Mouse (Mus musculus): ENCODE data around the gene Azin2.

Gene Azin2

DNA sequence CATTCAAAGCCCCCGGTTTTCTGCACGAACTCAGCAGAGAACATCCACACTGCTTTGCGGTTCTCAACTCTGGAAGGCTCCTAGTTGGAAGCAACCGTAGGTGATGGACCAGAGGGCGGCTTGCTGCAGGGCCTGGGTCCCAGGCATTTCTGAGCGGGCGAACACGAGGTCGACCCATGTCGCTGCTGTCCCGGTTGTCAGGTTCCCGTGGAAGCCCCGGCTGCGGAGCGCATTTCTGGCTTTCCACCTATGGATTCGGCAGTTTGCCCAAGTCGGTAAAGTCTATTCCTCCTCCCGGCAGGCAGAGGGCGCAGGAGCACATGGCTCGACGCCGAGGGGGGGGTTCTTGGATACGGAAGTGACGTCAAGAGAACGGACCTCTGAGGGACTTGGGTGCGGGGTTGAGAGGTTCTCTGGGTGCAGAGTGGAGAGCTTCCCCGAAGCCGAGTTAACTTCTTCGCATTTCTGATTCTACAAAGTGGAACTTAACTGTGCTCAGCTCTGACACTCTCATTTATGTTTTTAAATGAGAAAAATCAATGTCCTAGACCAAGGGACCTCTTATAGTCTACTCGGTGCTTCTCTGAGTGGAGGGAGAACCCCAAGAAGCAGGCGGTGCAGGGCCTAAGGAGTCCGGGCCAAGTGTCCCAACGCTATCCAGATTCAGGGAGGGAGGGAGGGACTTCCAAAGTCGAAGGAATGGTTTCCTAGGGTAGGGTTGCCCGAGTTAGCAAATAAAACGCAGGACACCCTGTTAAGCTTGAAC, 37.2 kb downstream of the Azin2 start:
- DNase-seq = peak; percentile 62

DNA sequence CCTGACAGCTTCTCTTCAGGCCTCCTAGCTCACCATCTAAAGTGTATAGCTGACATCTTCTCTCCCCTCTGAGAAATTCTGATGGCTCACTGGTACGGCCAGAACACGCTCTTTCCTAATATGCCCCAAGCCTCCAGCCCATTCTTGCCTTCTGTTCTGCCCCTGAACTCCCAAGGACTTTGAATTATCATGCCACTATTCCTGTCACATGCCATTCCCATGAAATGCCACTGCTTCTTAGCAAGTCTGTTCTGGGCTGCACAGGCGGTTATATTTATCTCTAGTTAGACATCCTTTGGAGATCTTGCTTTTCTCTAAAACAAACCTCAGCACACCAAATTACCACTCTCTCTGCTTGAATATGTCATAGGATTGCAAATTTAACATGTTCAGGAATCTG, 38.6 kb downstream of the Azin2 start:
- no peak for DNase-seq

DNA sequence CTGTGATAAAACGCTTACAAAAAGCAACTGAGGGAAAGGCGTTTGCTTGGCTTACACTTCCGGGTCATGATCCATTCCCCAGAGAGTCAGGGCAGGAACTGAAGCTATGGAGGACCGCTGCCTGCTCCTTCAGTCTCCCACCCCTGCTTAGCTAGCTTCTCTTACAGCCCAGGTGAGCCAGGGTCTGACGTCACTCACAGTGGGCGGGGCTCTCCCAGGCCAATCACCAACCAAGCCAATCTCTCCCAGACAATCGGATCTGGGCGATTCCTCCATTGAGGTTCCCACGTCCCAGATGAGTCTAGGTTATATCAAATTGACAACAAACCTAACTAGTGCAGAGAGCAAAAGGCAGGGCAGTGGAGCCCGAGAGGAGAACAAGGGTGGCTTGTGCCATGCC, 43.1 kb downstream of the Azin2 start:
- no peak for DNase-seq

DNA sequence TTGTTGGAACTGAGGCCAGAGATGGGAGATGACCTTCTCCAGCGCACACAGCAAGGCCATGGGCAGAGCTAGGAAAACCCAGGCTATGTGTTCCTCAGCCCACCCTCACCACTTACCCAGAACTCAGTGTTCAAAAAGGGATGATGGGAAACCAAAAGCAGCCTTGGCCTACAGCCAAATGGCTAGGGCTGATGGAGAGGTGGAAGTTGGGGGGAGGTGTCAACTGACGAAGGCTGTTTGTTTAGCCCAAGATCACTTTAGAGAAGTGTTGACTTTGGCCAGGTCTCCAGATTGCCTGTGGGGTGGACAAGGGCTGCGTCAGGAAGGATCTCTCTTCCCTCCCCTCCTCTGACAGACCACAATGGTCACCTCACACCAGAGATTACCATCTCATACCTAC, 44.1 kb downstream of the Azin2 start:
- DNase-seq = no peak

DNA sequence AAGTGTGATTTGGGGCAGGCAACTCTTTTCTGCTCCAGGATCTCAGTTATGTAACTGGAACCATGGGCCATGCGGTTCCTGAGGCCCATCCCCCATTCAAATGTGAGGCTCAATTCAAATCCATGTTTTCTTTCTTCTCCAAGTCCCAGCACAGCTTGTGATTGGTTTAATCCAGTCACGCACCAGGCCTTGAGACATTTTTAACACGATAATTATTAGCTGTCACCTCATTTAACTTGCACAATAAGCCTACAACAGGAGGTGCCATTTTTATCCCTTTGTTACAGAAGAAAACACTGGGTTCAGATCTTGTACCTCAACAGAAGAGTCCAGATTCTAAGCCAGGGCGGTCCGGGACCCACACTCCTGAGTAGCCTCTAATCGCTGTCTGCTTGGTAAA, 44.5 kb downstream of the Azin2 start:
- DNase-seq = no peak

DNA sequence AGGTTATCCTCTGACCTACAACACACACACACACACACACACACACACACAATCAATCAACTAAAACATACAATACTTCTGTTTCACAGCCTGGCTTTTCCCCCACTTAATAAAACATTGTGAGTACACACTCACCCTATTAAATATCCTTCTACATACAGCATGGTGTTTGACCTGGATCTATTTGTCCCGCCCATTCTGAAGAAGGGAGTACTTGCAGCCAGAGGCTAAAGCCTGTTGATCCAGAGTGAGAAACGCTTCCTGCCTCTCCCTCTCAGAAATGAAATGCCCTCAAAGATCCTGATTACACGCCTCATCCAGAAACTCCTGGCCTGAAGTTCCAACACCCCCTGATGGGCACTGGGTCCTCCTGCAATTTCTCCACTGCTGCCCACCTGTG, 45.1 kb downstream of the Azin2 start:
- DNase-seq = no peak

DNA sequence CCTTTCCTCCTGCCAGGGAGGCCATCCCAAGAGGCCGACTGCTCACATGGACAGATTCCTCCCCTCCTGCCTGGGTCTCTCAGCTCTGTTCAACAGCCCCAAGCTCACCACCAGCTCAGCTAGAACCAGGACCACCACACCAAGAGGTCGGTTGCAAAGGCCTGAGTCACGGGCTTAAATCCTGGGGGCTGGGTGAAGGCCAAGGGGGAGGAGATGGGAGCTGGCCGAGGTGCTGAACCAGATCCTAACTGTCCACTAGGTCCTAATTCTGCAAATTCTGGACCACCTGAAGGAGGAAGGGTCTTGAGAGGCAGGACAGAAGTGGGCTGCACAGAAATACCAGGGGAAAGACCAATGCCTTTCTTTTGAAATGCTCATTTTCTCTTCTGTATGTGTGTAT, 48.4 kb downstream of the Azin2 start:
- no peak for DNase-seq

DNA sequence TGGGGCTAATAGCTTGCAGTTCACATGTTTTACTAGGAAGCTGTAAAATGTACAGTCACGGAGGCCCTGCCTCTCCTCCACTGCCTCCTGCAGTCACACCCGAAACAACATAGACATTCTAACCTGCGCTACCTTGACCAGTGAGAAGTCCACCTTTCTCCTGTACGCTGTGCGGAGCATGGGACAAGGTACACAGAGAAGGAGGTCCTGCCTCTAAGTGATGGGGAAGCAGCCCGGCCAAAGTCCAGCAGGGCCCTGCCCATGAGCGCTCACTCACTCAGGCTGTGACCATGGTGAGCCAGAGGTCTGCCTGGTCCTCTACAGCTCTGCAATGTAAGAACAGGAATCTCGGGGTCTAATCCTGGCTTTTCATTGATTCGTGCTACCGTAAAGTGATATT, 50.2 kb downstream of the Azin2 start:
- DNase-seq = no peak

DNA sequence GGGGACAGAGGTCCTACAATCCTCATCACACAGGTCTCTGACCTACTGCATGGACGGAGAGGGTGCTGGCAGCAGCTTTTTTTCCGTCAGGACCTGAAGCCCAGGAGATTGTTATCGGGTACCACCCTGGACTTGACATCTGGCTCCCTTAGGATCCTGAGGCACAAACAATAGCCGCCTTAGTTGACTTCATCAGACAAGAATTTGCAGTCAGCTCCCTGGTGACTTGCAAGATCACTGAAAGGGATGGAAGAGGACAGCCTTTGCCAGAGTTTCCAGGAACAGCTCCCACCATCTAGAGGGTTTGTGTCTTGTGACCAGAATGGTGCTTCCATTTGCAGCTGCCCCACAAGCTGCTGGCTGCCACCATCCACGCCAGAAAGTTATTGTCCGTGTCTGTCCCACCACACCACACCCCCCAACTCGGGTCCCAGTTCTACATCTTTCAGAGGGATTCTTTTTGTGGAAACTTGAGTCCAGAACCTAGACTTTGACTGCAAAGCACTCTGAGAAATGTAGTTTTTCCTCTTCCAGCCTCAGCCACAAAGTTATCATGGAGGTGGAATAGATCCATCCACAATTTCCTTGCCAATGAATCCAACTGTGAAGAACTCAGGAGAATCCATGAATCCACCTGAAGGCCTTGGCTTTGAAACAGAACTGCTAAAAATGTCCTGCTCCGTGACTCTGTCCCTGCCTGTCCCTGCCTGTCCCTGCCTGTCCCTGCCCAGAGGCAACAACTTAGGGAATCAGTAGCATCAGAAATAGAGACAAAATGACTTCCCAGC, 51.8 kb downstream of the Azin2 start:
- DNase-seq = no peak

DNA sequence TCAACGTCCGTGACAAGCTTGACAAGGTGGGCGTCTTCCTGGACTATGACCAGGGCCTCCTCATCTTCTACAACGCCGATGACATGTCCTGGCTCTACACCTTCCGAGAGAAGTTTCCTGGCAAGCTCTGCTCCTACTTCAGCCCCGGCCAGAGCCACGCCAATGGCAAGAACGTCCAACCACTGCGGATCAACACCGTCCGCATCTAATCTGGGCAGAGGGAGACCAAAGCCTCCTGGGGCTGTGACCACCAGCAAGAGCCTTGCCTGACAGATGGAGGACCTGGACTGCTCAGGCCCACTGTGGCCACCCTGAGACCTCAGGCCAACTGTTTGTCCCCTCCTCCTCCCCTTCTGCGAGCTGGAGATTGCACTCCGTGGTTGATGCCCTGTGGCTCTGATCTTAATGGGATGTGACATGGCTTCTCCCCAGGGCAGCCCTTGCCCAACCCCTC, 52.8 kb downstream of the Azin2 start:
- no peak for DNase-seq

DNA sequence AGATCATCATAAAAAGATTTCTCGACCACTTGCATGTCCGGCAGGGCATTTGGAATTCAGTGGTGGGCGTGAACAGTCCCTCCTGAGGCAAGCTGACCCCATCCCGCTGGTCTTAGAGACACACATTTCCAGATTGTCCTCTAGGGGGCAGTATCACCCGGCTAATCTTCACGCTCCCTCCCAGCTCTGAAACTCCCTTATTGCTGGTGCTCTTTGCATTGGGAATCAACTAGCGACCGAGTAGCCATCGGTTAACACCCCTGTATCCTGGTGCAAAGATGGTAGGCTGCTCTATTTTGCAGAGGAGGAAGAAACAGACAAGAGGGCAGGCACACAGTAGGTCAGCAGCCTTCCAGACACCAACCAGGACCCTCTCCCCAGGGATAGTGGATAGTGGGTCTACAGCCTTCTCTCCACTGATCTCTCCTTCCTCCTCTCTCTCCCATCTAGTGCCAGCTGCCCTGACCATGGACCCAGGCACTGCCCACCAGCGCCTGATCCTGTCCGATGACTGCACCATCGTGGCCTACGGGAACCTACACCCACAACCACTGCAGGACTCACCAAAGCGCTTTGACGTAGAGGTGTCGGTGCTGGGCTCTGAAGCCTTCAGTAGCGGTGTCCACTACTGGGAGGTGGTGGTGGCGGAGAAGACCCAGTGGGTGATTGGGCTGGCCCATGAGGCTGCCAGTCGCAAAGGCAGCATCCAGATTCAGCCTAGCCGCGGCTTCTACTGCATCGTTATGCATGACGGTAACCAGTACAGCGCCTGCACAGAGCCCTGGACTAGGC, 53.5 kb downstream of the Azin2 start:
- peak in 1 of 2 experiments; percentile 21 for DNase-seq

DNA sequence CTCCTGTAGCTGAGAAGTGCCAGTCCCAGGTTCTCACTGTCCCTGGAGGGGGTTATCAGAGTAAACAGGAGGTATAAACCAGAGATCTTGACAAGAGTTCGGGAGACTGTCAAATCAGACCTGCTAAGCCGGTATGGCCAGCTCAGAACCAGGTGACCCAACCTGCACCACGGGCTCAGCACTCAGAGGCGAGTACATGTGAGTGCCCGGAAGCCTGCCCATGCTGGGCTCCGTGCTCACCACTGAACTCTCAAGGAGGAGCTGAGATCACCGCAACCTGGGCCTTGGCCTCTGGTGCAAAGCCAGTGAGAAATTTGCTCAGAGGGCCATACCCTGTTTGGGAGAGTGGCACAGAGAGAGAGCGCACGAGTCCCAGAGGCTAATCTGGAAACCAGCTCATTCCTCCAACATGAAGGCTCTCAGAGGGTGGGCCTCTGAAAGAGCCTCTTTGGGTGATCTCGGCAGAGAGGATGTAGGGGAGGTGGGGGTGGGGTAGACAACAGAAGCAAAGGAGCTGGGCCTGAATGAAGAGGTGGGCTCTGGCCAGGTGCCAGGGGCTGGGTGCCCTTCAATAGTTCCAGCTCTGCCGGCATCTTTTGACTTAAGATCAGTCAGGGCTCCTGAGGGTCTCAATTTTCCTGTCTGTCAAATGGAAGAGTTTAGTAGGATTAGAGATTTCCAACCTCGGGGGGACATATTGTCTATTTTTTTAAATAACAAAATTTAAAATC, 54.8 kb downstream of the Azin2 start:
- DNase-seq = no peak

DNA sequence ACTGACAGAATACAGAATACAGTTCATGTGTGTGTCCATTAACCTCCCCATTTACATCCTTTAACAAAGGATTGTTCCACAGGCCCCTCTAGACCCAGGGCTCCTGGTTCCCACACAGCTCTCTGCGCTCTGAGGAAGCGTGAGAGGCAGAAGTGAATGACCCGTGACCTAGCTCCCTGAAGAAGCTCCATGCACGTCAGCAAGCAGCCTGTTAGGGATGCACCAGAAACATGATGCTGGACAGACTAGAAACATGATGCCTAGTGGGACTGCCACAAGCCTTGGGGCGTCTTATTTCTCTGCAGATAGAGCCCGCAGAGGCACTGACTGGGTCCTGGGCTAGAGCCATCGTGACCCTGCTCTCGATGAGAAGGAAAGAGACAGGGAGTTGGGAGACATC, 55.5 kb downstream of the Azin2 start:
- no peak for DNase-seq

DNA sequence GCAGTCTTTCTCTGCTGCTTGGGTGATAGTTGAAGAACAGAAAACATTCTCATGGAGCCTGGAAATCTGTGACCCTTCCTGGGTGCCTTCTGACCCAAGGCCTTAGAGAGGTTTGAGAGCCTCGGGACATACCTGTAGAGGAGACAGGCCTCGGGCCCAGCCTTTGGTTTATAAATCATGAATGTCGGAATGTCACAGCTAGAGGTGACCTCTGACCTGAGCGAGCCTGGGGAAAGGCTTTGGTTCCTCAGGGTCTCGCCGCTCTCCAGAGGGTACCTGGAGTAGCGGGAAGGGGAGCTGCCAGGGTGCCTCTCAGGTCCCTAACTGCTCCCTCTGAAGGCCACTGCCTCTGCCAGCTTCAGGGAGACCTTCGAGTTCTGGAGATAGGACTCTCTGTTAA, 57.0 kb downstream of the Azin2 start:
- no peak for DNase-seq

DNA sequence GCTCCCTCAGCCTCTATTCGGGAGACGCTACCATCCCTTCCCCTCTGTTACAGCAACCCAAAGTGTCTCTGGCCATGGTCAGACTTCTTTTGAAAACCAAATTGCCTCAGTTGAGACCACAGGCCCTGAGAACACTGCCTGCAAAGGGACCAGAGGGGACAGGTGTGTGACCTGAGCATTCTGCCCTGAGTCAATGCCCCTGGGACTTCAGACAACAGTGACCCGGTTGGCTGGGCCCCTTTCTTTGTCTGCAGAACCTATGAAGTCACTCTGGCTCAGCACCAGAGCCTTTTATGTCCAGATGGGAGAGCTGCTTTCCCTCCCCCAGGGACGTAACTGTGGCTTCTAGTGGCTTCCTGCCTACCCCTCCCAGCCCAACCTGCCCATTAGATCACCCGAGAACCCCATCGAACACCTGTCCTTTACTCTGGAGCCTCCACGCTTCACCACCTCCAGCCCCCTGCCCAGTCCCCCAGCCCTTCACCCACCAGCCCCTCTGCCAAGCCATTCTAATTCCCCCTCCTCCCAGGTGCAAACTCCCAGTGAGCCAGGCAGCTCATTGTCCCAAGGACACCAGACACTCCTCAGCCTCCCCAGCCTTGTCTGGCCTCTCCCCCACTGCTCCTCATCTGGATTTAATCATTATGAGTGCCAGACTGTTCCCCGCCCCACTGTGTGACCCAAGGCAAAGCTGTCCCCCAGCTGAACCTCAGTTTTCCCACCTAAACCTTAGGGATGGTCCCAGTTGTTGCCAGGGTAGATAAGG, 58.0 kb downstream of the Azin2 start:
- DNase-seq = no peak

DNA sequence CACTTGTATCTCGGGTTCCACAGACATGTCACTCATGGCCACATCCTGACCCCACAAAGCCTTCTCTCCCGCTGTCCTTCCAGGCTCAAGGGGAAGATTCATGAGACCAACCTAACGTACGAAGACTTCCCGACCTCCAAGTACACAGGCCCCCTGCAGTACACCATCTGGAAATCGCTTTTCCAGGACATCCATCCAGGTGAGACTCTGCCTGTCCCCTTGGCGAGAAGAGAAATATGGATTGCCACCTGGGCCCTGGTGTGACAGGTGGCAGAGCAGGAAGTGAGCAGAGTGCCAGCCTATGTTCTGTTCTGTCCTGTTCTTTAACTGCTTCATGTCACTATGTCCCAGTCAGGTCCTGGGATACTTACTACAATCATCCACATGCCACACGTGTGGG, 59.9 kb downstream of the Azin2 start:
- no peak for DNase-seq

DNA sequence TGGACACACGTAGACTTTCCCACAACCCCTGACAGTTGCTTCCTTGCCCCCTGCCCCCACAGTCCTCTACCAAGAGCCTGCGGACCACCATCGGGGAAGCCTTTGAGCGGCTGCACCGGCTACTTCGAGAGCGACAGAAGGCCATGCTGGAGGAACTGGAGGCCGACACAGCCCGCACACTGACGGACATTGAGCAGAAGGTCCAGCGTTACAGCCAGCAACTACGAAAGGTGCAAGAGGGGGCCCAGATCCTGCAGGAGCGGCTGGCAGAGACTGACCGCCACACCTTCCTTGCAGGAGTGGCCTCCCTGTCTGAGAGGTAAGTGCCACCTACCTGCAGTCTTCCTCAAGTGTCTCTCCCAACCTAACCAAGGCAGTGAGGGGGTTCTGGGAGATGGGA, 61.8 kb downstream of the Azin2 start:
- DNase-seq = no peak

DNA sequence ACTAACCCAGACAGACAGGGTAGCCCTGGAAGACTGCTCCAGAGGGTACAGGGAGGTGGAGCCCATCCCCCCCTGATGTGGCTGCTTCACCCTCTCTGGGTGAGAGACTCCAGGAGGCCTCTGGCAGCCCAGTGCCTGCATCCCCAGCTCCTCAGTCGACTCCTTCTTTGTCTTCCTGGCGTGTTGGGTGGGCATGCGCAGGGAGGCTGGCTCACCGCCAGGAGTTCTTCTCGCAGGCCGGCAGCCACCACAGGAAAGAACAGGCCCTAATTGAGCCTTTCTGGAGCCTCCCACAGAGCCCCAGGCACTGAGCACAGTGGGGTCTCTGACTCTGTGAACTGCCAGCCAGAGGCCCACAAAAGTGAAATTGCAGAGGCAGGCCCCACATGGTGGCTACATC, 62.9 kb downstream of the Azin2 start:
- no peak for DNase-seq

DNA sequence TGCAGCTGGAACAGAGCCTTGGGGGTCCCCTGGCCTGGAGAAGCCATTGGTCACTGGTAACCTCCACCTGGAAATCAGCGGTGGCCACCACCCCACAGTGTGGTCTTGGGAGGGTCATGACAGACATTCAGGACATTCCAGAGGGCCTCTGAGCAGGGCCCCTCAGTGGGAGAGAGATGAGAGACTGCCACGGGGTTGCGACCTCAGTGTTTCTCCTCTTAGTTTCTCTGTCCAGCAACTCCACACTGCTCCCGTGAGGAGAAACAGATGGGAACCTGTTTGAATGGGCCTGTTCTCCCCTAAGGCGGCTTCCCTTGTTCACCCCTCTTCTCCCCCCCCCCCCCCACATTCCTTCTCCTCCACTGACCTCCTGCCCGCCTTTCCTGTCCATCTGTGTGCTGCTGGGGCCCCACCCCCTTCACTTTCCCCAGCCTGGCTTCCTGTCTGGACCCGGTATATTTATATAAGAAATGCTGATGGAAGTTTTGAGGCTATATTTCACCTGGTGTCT, 64.3 kb downstream of the Azin2 start:
- no peak for DNase-seq

DNA sequence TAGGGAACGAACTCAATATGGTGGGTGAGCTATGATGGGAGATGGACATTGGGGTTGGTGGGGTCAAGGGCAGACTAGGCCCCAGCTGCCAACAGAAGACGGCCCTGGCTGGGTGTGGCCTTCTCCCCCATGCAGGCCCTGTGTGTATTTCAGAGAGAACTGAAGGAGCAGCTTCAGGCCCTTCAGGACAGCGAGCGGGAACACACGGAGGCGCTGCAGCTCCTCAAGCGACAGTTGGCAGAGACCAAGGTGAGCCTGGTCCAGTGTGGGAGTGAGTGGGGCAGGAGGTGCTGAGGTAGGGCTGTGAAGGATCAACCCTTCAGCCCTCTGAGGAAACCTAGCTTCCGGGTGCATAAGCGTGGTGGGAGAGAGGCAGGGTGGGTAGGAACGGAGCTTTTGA, 65.6 kb downstream of the Azin2 start:
- no peak for DNase-seq

DNA sequence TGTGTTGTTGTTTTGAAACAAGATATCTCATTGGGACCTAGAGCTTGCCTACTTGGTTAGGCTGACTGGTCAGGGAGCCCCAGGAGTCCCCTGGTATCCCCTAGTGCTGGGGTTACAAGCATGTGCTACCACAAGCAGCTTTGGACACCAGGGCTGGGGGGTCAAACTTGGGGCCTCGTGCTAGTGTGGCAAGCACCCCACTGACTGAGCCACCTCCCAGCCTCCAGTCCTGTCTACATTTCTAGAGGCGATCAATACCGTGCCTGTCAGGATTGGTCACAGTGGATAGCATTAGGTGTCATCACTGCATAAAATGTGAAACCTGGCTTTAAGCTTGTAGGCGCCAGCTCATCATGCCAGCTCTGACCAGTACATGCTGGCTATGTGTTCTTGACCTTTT, 66.4 kb downstream of the Azin2 start:
- DNase-seq = no peak

DNA sequence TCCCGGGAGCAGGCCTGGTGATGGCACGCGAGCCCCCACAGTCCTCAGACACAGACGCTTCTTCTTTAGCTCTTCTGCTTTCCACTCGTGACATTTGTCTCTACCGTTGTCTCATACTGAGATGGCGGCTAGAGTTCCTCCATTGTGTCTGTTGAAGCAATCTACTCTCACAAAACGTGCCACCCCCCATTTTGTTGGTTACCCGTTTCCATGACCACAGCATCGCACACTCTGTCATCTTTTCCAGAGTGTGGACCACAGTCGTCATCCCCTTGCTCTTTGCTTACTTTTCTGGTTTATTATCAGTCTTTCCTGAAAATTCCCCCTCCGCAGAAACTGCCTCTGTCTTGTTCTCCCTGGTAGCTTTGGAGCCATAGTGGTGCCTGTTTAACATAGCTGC, 68.1 kb downstream of the Azin2 start:
- DNase-seq = no peak
